Mouse (Mus musculus): ENCODE data around the gene A26c2. TPM values are rescaled to one million over a fixed set of nuclear protein-coding genes. Genes with fewer than 3 reads are reported as not detected.

A26c2 gene
- total RNA-seq (2022) = not detected

- no peak for DNase-seq (ENCODE audit: low spot score in 2 of 2)
Observed at GRCm38 (mm10) chr7:62823573-62823972, at the start of gene A26c2. Gene A26c2 (minus strand): TSS chr7:62823673.

GRCm38 (mm10) chr7:62851471-62851870 lies 28.0 kb upstream of the A26c2 start:
- no peak for DNase-seq (ENCODE audit: low spot score in 2 of 2)
